Mouse (Mus musculus) spleen, adult 2 months (tissue): ENCODE data around the gene Ier5l.

Source experiments
- CTCF ChIP-seq: fragments of 200-500 bp; IDR thresholded peaks from 2 replicates; pipeline ENCODE4 v1.5.1; 2011; ENCODE audit warnings: mild to moderate bottlenecking, inconsistent platforms; ENCODE audit not compliant: insufficient read depth, insufficient read length, insufficient replicate concordance; ENCODE audit errors: extremely low read depth
- POLR2A ChIP-seq: fragments of 200-500 bp; IDR thresholded peaks from 2 replicates; pipeline ENCODE4 v1.6.1; 2011; ENCODE audit warnings: low read depth, low read length, inconsistent platforms

DNA sequence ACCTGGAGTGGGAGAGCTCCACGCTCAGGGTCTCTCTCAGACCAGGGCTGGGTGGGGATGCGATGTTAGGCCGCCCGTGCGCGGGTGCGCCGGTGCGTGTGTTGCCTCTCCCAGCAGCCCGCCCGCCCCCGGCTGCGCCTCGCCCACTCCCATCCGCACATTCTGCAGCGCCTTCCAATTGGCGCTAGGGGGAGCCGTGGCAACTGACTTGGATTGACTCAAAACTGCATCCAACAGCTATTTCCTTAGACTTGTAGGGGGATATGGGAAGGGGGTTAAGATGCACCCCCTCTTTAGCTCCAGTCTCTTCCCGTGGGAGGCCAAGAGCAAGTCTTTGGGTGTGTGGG, 4.2 kb downstream of the Ier5l start:
- TF ChIP-seq POLR2A, result no peak
- TF ChIP-seq CTCF, result peak; percentile 66; the same call in 1 of the 2 replicates
